Mouse (Mus musculus) kidney, adult 11 months (tissue): Measurements from ENCODE around the gene Heatr5a.
A peak's percentile ranks its signal among the peaks of the same experiment; 100 is the strongest.

Source experiments
- DNase-seq: peaks from one replicate; pipeline ENCODE4 v3.0.0; 2022

The Heatr5a gene

GRCm38 (mm10) chr12:51882606-51883296 is 88.4 kb downstream of the Heatr5a start:
- DNase-seq = no peak

- DNase-seq = no peak
Observed at GRCm38 (mm10) chr12:51881775-51882174, 89.3 kb downstream of the Heatr5a start.

DNA sequence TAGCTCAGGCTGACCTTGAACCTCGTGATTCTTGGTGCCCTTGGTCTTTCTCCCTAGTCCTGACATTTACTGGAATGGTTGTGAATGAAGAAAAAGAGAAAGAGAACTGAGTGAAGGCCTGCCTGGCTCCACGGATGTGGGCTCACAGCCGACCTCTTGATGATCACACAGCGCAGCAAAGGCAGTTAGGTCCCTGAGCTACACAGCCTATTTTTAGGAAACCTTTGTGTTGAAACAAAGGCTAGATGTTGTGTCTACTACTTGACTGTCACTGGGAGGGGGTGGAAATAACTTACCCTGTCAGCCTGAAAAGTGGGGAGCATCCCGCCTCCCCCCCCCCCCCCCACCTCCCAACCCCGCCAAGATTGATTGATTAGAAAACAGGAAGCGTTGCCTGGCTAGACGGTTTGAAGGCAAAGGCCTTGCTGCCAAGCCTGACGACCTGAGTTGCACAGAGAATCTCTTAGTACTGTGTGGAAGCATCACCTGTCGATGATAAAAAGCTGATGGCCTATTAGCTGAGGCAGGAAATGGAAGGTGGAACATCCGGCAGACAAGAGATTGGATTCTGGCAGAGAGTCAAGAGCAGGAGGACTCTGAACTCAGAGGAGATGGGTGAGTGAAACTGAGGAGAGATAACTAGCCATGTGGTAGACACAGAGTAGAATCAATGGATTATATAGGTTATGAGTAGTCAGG is 99.5 kb downstream of the Heatr5a start:
- DNase-seq = no peak

DNA sequence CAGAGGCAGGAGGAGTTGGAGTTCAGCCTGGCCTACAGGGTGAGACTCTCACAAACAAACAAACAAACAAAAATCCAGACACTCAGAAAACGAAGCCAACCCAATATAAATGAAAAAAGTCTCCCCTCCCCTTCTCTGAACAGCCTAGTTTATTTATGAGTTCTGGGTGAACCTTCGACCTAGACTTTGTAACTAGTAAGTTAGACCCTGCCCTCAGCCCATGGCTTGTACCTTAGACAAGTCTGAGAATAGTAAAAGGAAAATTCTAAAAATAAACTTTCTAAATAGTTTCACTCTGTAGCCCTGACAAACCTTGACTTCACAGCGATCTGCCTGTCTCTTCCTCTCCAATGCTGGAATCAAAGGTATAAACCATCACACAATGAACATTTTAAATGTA is 101.6 kb downstream of the Heatr5a start:
- DNase-seq = no peak

DNA sequence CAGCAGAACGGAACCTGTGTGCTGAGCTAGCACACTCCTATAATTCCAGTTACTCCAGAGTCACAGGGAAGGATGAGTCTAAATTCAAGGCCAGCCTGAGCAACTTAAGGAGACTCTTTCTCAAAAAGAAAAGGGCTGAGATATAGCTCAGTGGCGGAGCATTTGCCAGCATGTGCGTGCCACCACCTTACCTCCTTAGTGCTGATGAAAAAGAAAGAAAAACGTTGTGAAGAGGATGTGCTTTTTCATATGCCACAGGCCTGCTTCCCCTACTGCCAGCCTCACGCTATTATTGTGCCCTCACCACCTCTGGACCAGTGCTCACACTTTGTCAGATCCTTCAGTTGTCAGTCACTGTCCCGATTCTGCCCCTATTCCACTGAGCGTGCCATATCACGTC is 104.0 kb downstream of the Heatr5a start:
- DNase-seq = no peak

- DNase-seq = no peak
Observed at GRCm38 (mm10) chr12:51866226-51866910, 104.8 kb downstream of the Heatr5a start.

- peak; percentile 37 for DNase-seq
Observed at GRCm38 (mm10) chr12:51865790-51866179, 105.3 kb downstream of the Heatr5a start.

- no peak for DNase-seq
Observed at GRCm38 (mm10) chr12:51865061-51865789, 105.9 kb downstream of the Heatr5a start.

- DNase-seq = peak; percentile 61
Observed at GRCm38 (mm10) chr12:51863116-51864002, 107.8 kb downstream of the Heatr5a start.

- no peak for DNase-seq
Observed at GRCm38 (mm10) chr12:51858134-51859028, 112.7 kb downstream of the Heatr5a start.

- DNase-seq = no peak
Observed at GRCm38 (mm10) chr12:51856768-51857295, 114.3 kb downstream of the Heatr5a start.

- no peak for DNase-seq
Observed at GRCm38 (mm10) chr12:51855872-51856271, 115.2 kb downstream of the Heatr5a start.

DNA sequence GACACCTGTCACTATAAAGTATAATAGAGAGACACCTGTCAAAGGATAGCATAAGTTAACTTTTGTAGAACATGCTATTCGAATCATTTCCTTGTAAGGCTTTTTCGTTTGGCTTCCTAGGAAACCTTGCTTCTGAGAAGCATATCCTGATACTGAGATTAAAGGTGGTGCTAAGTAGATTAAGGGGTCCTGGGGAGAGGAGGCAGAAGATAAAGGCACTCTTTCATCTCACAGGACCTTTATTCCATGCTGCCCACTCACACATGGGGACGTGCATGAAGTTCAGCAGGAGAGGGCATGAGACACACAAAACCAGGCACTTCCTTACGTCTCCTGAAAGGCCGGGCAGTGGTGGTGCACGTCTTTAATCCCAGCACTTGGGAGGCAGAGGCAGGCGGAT is 115.7 kb downstream of the Heatr5a start:
- no peak for DNase-seq

- no peak for DNase-seq
Observed at GRCm38 (mm10) chr12:51851617-51852016, 119.5 kb downstream of the Heatr5a start.

DNA sequence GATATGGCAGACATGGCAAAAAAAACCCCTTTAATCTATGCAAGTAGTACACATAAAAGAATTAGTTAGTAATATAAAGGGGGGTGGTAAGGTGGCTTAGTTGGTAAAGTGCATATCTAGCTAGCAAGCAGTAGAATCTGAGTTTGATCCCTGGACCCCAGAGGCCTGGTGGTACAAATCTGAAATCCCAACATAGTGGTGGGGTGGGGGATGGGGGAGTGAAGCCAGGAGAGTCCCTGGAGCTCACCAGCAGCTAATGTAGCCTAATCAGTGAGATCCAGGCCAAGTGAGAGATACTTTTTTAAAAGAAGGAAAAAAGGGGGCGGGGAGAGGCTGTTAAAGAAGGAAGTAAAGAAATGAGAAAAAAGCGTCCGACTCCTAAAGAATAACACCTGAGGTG is 120.0 kb downstream of the Heatr5a start:
- DNase-seq = no peak

GRCm38 (mm10) chr12:51850339-51850738 is 120.8 kb downstream of the Heatr5a start:
- no peak for DNase-seq

DNA sequence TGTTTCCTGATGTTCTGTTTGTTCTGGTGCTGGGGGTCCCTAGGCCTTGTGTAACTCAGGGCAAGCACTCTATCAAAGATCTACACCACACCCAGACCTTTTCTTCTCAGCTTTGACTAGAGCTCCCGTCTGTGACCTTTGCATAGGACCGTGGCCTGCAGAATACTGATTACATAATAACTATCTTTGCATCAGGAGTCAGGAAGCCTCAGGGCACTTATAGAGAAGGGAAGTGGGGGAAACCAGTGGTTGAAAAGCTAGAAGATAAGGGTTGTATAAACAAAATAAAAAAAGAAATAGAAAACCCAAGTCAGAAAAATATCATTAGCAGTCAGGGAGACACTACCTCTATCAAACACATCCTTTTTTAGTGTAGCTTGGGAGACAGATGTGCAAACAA is 121.2 kb downstream of the Heatr5a start:
- DNase-seq = no peak

GRCm38 (mm10) chr12:51847953-51848680 is 123.0 kb downstream of the Heatr5a start:
- DNase-seq = peak; percentile 68

GRCm38 (mm10) chr12:51845261-51845660 is 125.9 kb downstream of the Heatr5a start:
- DNase-seq = no peak

DNA sequence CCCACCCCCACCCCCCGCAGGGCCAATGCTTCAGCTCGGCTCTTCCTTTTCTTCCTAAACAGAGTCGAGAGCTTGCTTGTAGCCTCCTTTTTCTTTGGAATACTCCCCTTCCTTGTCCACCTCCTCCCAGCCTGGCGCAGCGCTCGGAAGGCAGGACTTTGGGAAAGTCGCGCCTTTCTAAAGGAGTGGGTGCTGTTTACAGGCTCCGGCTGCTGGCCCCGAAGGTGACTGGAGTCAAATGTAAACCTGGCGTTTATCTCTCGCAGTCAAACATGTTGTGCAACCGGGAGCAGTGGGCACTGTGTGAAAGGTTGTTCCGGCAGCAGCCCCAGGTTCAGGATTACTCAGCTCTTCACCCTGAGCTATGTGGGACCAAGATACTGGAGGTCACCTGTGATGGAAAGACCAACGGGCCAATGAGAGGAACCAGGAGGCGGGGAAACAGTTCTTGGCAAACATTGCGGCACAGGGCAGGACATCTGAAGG is 126.3 kb downstream of the Heatr5a start:
- DNase-seq = peak; percentile 99
